Mouse (Mus musculus): ENCODE results near the gene Drap1. TPM values are rescaled to one million over a fixed set of nuclear protein-coding genes. Genes with fewer than 3 reads are reported as not detected.

The Drap1 gene
- total and polyA plus RNA-seq, 3 experiments: 183 to 307 TPM; not detected in 1

GRCm38 (mm10) chr19:5460465-5460911 is 35.7 kb upstream of the Drap1 start, which contains the start of gene Fibp (continued):
- TF ChIP-seq UBTF (IDR thresholded peaks at IDR 0.05; ENCODE audit: borderline replicate concordance, insufficient read depth, low read depth, low read length) (peak; percentile 89; the same call in 1 of the 2 replicates), NELFE (IDR thresholded peaks at IDR 0.05; ENCODE audit: low read depth, low read length) (peak; percentile 91)

DNA sequence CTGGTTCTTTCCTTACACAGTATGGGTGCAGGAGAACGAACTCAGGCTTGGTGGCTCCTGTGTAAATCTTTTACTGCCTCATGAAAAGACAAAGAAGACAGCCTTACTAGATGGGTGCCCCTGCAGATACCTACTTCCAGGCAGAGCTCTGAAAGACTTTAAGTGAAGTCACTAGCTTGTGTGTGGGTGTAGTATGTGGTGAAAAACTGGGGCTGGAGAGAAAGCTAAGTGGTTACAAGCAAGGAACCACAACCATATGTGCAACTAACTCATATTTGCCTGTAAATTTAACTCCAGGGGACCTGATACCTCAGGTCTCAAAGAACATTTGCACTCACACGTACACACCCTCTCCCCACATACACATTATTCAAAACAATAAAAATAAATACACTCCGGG is 35.1 kb upstream of the Drap1 start:
- H3K9ac ChIP-seq (ENCODE audit: control insufficient read depth, low read depth, low read length, poor library complexity, severe bottlenecking): peak overlapping the region; percentile 82
- H3K27ac ChIP-seq (ENCODE audit: control insufficient read depth, low read depth, low read length): peak overlapping the region; percentile 83
- H3K4me1 ChIP-seq (ENCODE audit: control insufficient read depth in 1 of 2, insufficient read depth in 2 of 2, low read length in 2 of 2): peaks cover 0 to 31% of the 10 kb centered on the region in 2 experiments
- H3K36me3 ChIP-seq (ENCODE audit: control insufficient read depth in 1 of 2, insufficient read depth in 2 of 2, low read length in 2 of 2): peaks cover 0 to 5% of the 10 kb centered on the region in 2 experiments; a peak in 2 of 4 replicates
- no peaks in the 10 kb centered on the region for H3K9me3 ChIP-seq (replicated peaks; ENCODE audit: insufficient read depth, low read length)
- peak overlapping the region; percentile 95 to 99 for H3K4me3 ChIP-seq (ENCODE audit: control insufficient read depth in 1 of 2, insufficient read depth in 1 of 2, low read depth in 2 of 2, low read length in 2 of 2)
- peaks cover 17% of the 10 kb centered on the region for H3K79me2 ChIP-seq (ENCODE audit: control insufficient read depth, insufficient read depth, low read length, poor library complexity)
- no peak for DNase-seq (ENCODE audit: low read depth, low spot score)
- no peaks in the 10 kb centered on the region for H3K27me3 ChIP-seq (ENCODE audit: control insufficient read depth in 1 of 2, insufficient read depth in 2 of 2, low read length in 2 of 2)
- TF ChIP-seq EP300 (IDR thresholded peaks at IDR 0.05; ENCODE audit: low read depth in 1 of 2, low read length in 2 of 2) (0 out of 4 replicates have a peak, but pooled peaks of 1 of the 2 experiments have one; percentile 15), TCF12 (IDR thresholded peaks at IDR 0.05; ENCODE audit: low read depth, low read length) (no peak)

GRCm38 (mm10) chr19:5459019-5459418 is 34.2 kb upstream of the Drap1 start:
- Histone ChIP-seq H3K4me3 (ENCODE audit: control insufficient read depth in 1 of 2, insufficient read depth in 1 of 2, low read depth in 2 of 2, low read length in 2 of 2) (peak overlapping the region in 1 of 2 experiments; percentile 0; a peak in 1 of 4 replicates), H3K79me2 (ENCODE audit: control insufficient read depth, insufficient read depth, low read length, poor library complexity) (peaks cover 18% of the 10 kb centered on the region), H3K27ac (ENCODE audit: control insufficient read depth, low read depth, low read length) (0 out of 2 replicates have a peak overlapping the region, but pooled peaks have one; percentile 2), H3K36me3 (ENCODE audit: control insufficient read depth in 1 of 2, insufficient read depth in 2 of 2, low read length in 2 of 2) (peaks cover 0 to 5% of the 10 kb centered on the region in 2 experiments; a peak in 2 of 4 replicates), H3K9me3 (replicated peaks; ENCODE audit: insufficient read depth, low read length) (no peaks in the 10 kb centered on the region), H3K4me1 (ENCODE audit: control insufficient read depth in 1 of 2, insufficient read depth in 2 of 2, low read length in 2 of 2) (peaks cover 0 to 31% of the 10 kb centered on the region in 2 experiments), H3K27me3 (ENCODE audit: control insufficient read depth in 1 of 2, insufficient read depth in 2 of 2, low read length in 2 of 2) (no peaks in the 10 kb centered on the region), H3K9ac (ENCODE audit: control insufficient read depth, low read depth, low read length, poor library complexity, severe bottlenecking) (no peak overlapping the region; the same call in 1 of the 2 replicates)
- TF ChIP-seq MXI1 (IDR thresholded peaks at IDR 0.05; ENCODE audit: low read depth, low read length) (peak; percentile 51), POLR2AphosphoS2 (IDR thresholded peaks at IDR 0.05; ENCODE audit: low read length) (no peak)
- peak; percentile 64 for DNase-seq (ENCODE audit: low read depth, low spot score)

GRCm38 (mm10) chr19:5457746-5458442 is 33.1 kb upstream of the Drap1 start, which contains the start of gene Ccdc85b:
Ccdc85b (minus strand) TSS chr19:5457894.
- peak within 1 kb of the TSS; percentile 77 for H3K4me3 ChIP-seq (ENCODE audit: control insufficient read depth in 1 of 2, insufficient read depth in 1 of 2, low read depth in 2 of 2, low read length in 2 of 2)
- peak within 1 kb of the TSS; percentile 89 for H3K9ac ChIP-seq (ENCODE audit: control insufficient read depth, low read depth, low read length, poor library complexity, severe bottlenecking)
- H3K27ac ChIP-seq (ENCODE audit: control insufficient read depth, low read depth, low read length): peak within 1 kb of the TSS; percentile 51
- peaks cover 0 to 31% of the 10 kb centered on the region in 2 experiments for H3K4me1 ChIP-seq (ENCODE audit: control insufficient read depth in 1 of 2, insufficient read depth in 2 of 2, low read length in 2 of 2)
- no peaks in the 10 kb centered on the region for H3K9me3 ChIP-seq (replicated peaks; ENCODE audit: insufficient read depth, low read length)
- peaks cover 0 to 5% of the 10 kb centered on the region in 2 experiments; a peak in 2 of 4 replicates for H3K36me3 ChIP-seq (ENCODE audit: control insufficient read depth in 1 of 2, insufficient read depth in 2 of 2, low read length in 2 of 2)
- no peaks in the 10 kb centered on the region for H3K27me3 ChIP-seq (ENCODE audit: control insufficient read depth in 1 of 2, insufficient read depth in 2 of 2, low read length in 2 of 2)
- no peak for TF ChIP-seq MAFK (IDR thresholded peaks at IDR 0.05; ENCODE audit: borderline replicate concordance, low read depth, low read length)
- no peak for TF ChIP-seq POLR2AphosphoS5 (IDR thresholded peaks at IDR 0.05; ENCODE audit: borderline replicate concordance, low read depth, low read length)
- TF ChIP-seq CHD2 (IDR thresholded peaks at IDR 0.05; ENCODE audit: low read length): no peak
- no peak for TF ChIP-seq POLR2AphosphoS2 (IDR thresholded peaks at IDR 0.05; ENCODE audit: low read length)
- no peak for TF ChIP-seq MYC (IDR thresholded peaks at IDR 0.05; ENCODE audit: low read depth, low read length)
- 0 out of 2 replicates have a peak, but pooled peaks have one; percentile 0 for TF ChIP-seq ELF1 (IDR thresholded peaks at IDR 0.05; ENCODE audit: low read depth, low read length)
- 0 out of 2 replicates have a peak, but pooled peaks have one; percentile 40 for TF ChIP-seq SIN3A (IDR thresholded peaks at IDR 0.05; ENCODE audit: low read length)
- peak; percentile 93; the same call in 1 of the 2 replicates for TF ChIP-seq JUND (IDR thresholded peaks at IDR 0.05; ENCODE audit: low read depth, low read length)
- 0 out of 2 replicates have a peak, but pooled peaks have one; percentile 6 for TF ChIP-seq ETS1 (IDR thresholded peaks at IDR 0.05; ENCODE audit: low read depth, low read length)
- TF ChIP-seq RCOR1 (IDR thresholded peaks at IDR 0.05; ENCODE audit: low read depth, low read length): no peak
- TF ChIP-seq UBTF (IDR thresholded peaks at IDR 0.05; ENCODE audit: borderline replicate concordance, insufficient read depth, low read depth, low read length): no peak
- TF ChIP-seq ZKSCAN1 (IDR thresholded peaks at IDR 0.05; ENCODE audit: low read depth, low read length): no peak
- TF ChIP-seq POLR2A (IDR thresholded peaks at IDR 0.05; ENCODE audit: control insufficient read depth in 1 of 2, insufficient read depth in 1 of 2, low read depth in 1 of 2, low read length in 2 of 2, poor library complexity in 1 of 2): no peak
- no peak for TF ChIP-seq TBP (IDR thresholded peaks at IDR 0.05; ENCODE audit: low read depth, low read length)
- no peak for TF ChIP-seq MAZ (IDR thresholded peaks at IDR 0.05; ENCODE audit: low read depth, low read length)
- TF ChIP-seq CHD1 (IDR thresholded peaks at IDR 0.05; ENCODE audit: low read depth, low read length): no peak
- no peak for TF ChIP-seq BHLHE40 (IDR thresholded peaks at IDR 0.05; ENCODE audit: borderline replicate concordance, low read depth, low read length)
- peak; percentile 48 for DNase-seq (ENCODE audit: low read depth, low spot score)
- peaks cover 18% of the 10 kb centered on the region for H3K79me2 ChIP-seq (ENCODE audit: control insufficient read depth, insufficient read depth, low read length, poor library complexity)
